Mouse (Mus musculus): ENCODE data around the gene Xylb.

DNA sequence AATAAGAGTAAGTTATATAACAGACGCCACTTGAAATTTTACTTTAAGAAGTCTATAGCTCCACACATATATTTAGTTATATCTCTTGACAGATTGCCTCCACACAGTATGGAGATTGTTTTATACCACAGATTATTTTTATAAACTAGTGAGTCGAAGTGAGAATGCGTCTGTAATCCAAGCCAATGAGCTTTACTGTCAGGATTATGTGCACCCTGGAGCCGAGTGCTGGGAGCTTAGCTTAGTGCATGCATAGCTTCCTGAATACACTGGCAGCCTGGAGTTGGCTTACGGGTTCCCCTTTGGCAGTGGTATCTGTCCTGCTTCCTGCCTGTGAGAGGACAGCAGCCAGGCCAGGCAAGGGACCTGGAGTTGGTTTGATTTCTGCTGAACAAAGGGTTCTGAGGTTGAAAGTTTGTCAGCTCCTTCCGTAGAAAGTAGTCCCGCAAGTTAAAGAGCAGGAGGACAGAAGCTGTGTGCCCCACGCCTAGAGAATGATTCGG is 81.4 kb downstream of the Xylb start:
- TF ChIP-seq CTCF (IDR thresholded peaks at IDR 0.05; ENCODE audit: low read depth) (no peak), EP300 (IDR thresholded peaks at IDR 0.05; ENCODE audit: low read depth) (no peak)

Data from liver, postnatal 0 days (tissue).